Mouse (Mus musculus) left cerebral cortex, adult 18-20 months (tissue): ENCODE results near the gene Cdh16. TPM values are rescaled to one million over a fixed set of nuclear protein-coding genes. Genes with fewer than 3 reads are reported as not detected.

Experiments
- DNase-seq, 2 experiments: peaks; one replicate each; pipeline ENCODE4 v3.0.0; 2021 to 2022; ENCODE audit warnings: low spot score in 2 of 2, mixed read lengths in 1 of 2
- total RNA-seq, 2 experiments: library from RNA; stranded (reverse); gene quantifications; 2 replicates each; pipeline ENCODE4 v1.2.3; 2021

Cdh16 gene
- total RNA-seq, 2 experiments from 2014 or later = not detected

DNA sequence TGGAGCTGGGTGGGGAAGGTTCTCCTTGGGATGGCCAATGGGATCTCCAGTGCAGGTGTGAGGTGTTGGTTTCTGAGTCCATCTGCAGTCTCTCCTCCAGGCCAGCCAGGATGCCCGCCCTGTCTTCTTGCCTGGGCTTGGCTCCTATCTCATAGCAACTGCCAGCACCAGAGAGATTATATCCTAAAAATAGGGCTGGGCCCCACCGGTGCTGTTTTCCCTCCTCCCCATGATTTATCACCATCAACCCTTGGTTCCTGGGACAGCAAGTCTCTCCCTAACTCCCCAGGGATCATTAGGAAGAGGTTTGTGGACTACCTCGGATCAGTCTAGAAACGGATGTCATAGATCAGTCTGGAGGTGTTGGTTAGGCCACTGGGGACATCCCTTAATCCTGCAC, 11.1 kb downstream of the Cdh16 start:
- DNase-seq = no peak

DNA sequence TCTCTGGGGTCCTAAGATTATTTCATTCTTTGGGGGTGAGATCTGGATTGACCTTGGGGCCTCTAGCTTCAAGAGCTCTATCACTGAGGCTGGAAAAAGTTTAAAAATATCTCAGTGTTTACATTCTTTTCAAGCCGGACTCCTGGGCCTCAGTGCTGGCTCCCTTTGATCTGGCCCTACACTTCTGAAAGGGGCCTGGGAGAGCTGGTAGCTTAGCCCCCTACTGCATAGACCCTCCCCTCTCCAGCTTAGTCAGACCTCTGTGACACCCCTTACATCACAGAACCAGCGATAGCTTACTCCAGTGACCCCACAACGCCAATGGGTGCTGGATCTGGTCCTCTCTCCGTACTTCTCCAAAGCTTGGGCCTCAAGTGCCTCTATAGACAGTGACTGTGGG, 12.6 kb downstream of the Cdh16 start:
- DNase-seq = no peak

DNA sequence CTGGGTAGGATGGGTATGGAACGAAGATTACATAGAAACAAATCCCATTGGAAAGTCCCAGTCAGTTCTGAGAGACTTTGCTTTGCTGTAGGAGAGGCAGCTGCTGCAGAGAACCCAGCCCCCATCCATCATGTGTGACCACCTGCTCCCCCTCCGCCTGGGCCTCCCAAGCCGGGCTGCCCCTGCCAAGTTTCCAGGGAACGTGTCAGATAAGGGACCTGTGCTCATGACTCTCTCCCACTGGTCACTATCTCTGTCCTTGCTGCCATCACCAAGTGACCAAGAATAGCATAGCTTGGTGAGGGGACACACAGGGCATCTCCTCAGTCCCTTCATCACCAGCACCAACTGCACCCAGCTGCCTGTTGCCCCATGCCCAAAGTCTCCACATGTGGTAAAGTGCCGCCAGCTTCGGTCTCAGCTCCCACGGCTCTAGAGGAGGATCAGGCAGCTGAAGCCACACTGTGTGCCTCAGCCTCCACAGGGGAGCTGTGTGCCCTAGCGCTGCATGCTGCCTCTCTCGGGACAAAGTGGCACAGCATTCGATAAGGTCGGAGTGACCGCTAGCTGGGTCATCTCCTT, 13.9 kb downstream of the Cdh16 start:
- DNase-seq = no peak

DNA sequence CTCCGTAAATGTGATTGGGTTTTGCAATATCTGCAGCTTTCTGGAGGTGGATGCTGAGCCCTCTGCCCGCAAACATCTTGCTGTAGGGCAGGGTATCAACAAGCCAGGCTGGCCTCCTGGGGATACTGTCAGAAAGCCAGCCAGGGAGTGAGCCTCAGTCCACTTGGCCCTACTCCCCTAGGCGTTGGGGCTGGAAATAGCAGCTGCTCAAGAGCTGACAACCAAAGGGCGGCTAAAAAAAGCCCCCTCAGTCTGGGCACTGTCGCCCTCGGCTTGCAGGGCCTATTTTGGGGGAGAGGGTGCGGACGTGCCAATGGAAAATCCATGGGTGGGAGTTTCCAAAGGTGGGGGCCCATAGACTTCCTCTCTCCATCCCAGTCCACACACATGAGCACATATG, 15.0 kb downstream of the Cdh16 start:
- no peak for DNase-seq

DNA sequence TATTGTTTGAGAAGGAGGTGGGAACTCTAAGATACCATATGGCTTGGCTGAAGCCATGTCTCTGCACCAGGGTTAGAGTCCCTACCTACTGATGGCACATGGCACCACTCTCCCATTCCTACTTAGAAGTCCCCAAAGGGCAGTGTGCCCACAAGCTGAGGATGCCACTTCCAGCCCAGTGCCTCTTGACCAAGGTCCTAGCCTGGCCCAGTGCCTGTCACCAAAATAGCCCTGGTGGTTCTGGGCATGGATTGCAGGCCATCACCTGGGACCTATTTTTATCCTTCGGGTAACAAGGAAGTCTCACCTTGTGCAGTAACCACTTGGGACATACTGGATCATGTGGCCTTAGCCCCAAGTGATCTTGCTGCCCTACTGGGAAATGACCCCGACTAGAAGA, 16.3 kb downstream of the Cdh16 start:
- DNase-seq = no peak

DNA sequence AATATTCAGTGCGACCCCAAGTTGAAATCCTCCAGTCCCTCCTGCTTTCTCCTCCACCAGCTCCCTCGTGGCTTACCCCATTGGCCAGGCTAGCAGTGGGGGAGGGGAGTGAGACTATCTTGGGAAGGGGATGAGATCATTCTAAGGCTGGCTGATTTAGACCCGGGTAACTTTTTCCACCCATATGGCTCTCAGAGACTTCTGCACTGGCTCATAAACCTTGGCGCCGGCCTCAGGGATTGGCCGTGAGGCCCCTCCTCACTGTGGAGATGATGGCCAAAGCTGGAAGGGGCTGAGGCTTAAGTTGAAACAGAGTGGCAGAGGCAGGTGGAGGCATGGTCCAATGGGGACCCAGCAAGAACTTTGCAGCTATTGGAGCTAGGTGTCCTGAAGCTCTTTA, 17.9 kb downstream of the Cdh16 start:
- no peak for DNase-seq

DNA sequence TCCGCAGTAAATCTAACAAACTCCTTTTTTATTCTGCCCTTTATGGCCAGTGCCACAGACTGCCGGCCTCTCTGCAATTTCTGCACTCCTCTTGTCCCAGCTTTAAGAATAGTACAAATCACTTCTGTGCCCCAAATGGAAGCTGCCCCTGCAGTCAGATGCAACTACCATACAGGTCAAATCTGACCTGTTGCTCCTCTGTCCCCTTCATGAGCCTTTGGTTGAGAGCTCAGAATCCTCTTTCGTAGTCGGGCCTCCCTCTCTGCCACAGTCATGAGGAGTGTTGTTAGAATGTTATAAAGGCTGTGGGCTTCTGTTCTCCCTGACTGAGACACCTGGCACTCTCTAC, 21.0 kb downstream of the Cdh16 start:
- DNase-seq = no peak

DNA sequence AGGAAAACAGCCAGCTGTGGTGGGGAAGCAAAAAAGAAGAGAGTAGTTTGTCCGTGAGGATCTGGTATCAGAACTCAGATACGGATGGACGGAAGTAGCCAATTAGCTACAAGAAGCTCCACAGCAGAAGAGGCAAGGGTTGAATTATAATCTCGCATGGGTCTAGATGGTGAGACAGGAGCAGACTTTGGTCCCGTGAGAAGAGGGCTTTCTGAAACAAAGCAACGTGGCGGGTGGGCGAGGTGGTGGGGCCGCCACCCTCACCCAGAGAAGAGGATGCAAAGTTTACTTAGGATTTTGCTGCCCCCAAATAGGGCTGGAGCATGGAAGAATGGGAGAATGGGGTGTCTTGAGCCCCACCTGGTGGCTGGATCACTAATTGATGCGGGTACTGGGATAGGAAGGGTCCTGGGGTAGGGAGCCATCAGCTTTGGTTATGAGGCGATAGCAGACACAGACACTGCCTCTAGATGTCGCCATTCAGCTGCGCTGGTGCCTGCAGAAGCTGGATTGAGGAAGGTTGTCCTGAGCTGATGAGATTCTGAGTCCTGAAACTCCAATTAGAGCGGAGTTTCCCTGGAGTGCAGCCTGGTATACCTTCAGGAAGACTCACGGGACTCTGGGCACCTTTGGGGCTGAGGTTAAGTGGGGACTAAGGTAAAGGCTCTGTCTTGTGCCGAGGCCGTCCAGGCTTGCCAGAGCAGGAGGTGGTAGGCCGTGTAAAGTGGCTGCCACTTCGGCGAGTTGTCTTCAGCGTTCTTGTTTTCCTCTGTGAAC, 21.5 kb downstream of the Cdh16 start:
- DNase-seq = peak; percentile 79 to 82

DNA sequence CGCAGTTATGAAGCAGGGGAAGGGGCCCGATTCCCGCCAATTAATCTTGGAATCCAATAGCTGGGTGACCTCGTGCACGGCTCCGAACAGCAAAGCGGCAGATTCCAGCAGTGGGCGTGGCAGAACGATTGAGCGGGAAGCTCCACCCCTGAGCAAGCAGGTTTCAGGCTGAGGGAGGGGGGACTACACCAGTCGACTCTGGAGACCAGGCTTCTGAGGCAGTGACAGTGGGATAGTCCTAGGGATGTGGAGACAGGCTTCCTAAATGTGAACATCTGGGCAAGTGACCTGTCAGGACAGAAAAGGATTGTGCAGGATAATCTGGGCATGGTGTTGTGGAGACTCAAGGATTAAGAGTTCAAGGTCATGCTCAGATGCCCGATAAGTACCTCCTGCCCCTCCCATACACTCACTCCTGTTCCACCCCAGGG, 22.2 kb downstream of the Cdh16 start:
- DNase-seq = no peak

DNA sequence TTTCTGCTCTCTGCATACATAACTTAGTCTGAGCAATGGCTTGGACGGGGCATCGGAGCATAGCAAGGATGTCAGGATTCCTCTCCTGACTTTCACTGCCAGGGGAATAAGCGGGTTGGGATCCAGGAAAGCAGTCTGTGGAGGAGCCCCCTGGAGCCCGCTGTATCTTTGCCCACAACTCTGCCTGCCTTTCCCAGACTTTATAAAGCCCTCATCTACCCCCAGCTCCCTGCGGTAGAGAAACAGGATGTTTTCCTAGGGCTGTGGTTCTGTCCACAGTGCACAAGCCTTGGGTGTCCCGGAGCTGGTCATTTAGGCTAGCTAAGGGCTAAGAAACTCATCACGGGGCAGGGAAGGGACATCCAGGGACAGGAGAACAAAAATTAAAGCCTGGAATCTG, 22.8 kb downstream of the Cdh16 start:
- no peak for DNase-seq

DNA sequence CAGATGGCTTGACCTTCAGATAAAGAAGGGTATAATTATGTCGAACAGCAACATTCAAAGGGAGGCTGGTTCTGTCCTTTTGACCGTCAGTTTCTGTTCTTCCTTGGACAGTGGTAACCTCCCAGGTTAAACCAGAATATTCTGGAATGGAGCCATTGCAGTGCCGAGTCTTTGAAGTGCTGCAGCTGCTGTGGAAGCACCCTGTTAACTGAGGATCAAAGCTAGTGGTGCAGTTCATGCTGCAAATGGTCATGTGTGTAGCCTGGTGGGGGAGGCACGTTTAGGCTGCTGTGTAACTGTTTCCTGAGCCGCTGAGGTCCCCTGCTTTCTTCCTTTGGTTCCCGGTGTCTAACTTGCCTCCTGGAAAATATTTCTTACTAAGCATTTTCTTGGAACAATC, 25.7 kb downstream of the Cdh16 start:
- DNase-seq = no peak

DNA sequence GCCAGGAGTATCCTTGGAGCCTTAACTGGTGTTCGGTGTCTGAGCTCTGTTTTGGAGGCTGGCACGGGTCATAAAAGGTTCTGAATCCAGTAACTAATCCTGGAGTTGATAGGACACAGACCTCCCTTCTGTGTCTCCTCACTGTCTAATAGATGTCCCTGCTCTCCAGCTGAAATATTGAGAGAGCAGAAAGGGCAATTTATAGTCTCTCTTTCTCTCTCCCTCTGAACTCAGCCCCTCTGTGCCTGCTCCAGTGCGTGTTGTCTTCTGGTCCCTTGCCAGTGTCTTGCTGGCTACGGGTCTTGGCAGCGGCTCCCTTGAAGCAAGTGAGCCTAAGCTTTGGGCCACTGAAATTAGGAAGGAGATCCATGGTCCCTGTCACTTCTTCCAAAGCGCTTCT, 26.5 kb downstream of the Cdh16 start:
- no peak for DNase-seq

DNA sequence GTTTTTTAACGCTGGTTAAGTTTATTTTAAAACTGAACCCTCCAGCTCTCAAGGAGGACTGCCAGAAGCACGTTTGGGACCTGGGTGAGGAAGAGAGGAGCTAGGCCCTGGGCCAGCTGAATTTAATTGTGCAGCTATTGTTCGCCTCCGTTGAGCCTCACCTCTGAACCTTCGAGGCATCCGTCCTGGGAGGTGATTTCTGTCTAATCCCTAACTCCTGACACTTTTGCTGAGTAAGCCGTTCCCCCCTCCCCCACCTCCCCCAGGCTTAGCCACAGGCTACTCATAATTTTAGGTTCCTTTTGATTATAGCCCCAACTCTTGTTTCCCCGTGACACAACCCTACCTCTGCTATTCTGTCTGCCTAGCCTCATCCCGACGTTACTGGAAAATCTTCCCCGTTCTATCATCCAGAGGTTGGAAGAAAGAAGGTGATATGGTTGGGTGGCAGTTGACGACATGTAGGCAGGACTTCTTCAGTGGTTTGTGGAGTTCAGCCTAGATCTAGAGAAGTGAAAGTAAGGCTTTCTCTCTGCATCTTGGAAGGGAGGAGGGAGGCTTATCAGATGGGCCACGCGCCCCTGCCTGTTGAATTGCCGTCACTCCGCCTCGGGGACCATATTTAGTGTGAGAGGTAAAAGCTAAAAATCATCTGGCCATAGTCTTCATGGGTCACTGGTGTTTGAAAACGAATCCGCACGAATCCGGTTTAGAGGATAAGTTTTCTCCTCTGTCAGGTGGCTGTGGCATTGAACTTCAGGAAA, 28.2 kb downstream of the Cdh16 start:
- DNase-seq = no peak

DNA sequence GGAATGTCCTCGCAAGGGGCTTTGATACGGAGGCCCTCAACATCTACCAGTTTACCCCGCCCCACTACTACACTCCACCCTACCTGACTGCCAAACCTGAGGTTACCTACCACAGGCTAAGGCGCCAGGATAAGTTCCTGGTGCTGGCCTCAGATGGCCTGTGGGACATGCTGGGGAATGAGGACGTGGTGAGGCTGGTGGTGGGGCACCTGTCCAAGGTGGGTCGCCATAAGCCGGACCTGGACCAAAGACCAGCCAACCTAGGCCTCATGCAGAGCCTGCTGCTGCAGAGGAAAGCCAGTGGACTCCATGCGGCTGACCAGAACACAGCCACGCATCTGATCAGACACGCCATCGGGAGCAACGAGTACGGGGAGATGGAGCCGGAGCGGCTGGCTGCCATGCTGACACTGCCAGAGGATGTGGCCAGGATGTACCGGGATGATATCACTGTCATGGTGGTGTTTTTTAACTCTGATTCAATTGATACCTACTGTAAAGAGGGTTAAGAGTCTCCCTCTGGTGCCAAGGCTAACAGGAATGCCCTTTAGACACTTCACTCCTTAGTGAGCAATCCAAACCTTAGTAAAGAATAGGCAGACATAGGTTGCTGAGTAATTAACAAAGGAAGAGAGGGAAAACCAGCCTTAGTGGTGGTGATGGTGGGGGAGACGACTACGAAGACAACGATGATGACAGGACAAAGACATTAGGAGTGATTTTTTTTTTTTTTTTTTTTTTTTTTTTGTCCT, 29.4 kb downstream of the Cdh16 start:
- no peak for DNase-seq

DNA sequence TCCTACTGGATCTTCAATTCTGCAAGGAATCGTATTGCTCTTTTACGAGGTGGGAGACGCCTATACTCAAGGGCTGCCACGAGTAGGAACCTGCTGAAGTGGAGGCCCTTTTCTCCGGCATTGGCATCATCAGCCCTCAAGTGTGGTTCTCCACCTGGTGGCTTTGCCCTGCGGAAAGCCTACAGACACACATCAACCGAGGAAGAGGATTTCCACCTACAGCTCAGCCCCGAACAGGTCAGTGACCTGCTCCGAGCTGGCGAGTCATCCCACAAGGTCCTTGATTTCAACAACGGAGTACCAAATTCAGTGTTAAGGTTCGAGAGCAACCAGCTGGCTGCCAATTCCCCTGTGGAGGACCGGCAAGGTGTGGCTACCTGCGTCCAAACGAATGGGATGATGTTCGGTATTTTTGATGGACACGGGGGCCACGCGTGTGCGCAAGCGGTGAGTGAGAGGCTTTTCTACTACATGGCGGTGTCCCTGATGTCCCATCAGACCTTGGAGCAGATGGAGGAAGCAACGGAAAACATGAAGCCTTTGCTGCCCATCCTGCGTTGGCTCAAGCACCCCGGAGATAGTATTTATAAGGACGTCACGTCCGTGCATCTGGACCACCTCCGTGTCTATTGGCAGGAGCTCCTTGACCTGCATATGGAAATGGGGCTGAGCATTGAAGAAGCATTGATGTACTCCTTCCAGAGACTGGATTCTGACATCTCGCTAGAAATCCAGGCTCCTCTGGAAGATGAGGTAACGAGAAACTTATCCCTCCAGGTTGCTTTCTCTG, 30.5 kb downstream of the Cdh16 start:
- no peak for DNase-seq

DNA sequence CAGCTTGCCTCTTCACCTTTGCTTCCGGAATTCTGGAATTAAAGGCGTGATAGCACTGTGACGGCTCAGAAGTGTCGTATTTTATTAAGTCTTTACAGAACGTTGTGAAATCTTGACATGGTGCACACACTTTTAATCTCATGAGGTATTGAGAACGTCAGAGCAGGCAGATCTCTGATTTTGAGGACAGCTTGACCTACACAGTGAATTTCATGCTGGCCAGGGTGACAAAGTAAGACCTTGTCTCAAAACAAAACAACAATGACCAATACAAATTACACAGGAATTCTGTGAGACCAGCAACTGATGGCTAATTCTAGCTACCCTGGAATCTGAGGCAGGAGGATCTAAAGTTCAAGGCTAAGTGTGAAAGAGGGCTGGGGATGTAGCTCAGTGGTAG, 31.6 kb downstream of the Cdh16 start:
- no peak for DNase-seq

DNA sequence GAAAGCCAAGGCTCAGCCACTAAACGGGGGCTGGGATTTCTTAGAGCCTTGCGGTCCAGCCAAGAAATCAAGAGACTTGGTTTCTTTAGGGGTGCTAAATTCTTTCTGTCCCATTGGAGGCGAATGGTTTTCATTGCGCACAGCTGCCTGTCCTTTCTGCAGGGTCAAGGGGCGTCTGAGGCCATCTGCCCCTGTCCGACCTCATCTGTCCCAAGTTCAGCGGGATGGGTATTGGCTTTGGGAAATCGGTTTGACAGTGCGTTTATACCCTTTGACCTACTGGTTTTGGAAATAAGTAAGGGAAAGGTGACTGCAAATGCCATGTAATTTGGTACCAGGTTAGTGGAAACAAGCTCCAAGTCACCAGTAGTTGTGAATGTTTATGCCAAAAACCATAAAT, 32.3 kb downstream of the Cdh16 start:
- DNase-seq = no peak

DNA sequence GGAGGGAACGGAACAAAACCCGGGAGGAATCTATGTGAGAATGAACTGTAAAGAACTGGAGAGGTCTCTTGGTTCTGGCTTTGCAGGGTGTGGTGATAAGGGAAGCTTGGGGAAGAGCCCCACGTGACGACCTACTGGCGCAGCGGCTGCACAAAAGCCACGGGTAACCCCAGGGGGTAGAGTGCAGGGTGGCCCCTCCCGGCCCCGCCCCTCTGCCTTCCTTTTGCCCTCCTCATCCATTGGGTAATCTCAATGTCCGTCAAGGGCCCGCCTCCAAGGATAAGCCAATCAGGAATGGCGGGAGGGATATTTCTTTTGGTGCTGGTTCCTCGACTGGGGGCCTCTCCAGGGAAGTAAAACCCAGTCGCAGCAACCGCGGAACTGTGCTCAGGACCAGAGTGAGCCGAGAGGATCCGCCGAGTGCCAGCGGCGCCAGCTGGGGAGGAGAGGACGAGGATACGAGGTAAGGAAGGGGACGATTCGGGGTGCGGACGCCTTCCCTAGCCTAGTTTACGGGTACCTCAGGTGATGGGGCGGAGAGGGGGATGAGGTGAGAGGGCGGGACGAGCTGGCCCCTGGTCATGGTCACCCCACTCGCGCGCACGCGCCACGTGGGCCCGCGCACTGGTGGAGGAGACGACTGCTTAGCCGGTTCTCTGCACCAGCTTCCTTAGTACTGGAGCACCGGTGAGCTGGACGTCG, 32.9 kb downstream of the Cdh16 start, which contains the start of gene Pdp2:
Gene Pdp2, plus strand, starts transcription at position 319 of the 702 bp plus-strand sequence.
- DNase-seq = peak; percentile 89 to 92

DNA sequence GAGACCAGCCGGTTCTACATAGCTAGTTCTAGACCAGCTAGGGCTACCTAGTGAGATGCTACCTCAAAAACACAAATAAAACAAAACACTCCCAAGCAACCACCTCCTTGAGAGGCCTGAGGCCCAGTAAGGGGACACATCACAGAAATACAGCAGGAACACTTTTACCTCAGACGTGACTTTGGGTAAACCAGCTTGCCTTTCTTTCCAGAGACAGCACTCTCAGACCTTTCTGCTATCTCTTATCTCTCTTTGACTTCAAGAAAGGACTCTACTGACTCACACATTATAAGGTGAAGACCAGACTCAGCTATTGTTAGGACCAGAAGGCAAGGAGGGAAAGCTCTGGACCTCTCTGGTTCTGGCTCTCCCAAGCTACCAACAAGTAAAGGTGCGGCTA, 33.9 kb downstream of the Cdh16 start:
- DNase-seq = no peak

DNA sequence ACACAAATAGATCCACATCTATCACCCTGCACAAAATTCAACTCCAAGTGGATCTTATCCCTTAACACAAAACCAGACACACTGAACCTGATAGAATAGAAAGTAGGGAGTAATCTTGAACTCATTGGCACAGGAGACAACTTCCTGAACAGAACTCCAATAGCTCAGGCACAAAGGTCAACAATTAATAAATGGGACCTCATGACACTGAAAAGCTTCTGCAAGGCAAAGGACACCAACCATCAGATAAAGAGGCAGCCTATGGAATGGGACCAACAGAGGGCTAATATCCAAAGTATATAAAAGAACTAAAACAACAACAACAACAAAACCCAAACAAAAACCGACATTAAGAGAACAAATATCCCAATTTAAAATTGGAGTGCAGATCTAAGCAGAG, 39.7 kb downstream of the Cdh16 start:
- no peak for DNase-seq
